26 mouse cellular contexts compared by ENCODE assay signal in the genomic region with DNA sequence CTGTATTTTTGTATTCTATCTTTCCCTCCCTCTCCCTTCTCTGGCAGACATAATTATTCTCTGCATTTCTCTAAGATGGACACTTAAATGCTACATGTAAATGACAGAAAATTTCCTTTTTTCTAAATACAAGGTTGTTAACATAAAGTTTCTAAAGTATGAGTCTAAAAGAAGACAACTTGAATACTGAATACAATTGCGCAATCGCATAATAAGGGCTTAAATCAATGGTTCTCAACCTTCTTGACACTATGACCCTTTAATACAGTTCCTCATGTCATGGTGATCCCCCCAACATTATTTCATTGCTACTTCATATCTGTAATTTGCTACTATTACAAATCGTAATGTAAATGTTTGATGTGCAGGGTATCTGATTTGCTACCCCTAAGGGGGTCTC. TPM values are rescaled to one million over a fixed set of nuclear protein-coding genes. Genes with fewer than 3 reads are reported as not detected.
"Had no signal": no experiment of that assay in that cellular context is flagged by ENCODE, and none has a peak within 500 bp of the region (broad histone marks: within the 10 kb centered on the region; RNA-seq: fewer than 3 reads in every experiment).

No protein-coding gene starts in this region.

- H3K27me3 ChIP-seq: neural tube, embryonic 12.5 days; neural tube, embryonic 13.5 days; neural tube, embryonic 15.5 days; stomach, embryonic 15.5 days had no signal

- H3K4me2 ChIP-seq: neural tube, embryonic 12.5 days; neural tube, embryonic 13.5 days; neural tube, embryonic 15.5 days; stomach, embryonic 15.5 days had no signal

- H3K36me3 ChIP-seq: neural tube, embryonic 12.5 days; neural tube, embryonic 13.5 days; neural tube, embryonic 15.5 days; stomach, embryonic 15.5 days had no signal

- DNase-seq: retina, postnatal 1 day; right cerebral cortex, adult 18-20 months; right cerebral cortex, postnatal 14 days; right cerebral cortex, postnatal 25 days; right cerebral cortex, postnatal 4 days; spleen, adult 18-20 months; thymus, adult 18-20 months; thymus, adult 2 months; thymus, postnatal 14 days; thymus, postnatal 25 days; thymus, postnatal 36 days; thymus, postnatal 4 days had no signal

- H3K4me3 ChIP-seq: neural tube, embryonic 12.5 days; neural tube, embryonic 13.5 days; neural tube, embryonic 15.5 days; stomach, embryonic 15.5 days had no signal

RNA-seq across cellular contexts. Expression of gene Gm6993, which starts 35.7 kb away (rescaled TPM):
- total RNA-seq: neutrophil, adult 5-6 weeks had no signal
- polyA plus RNA-seq: neural tube, embryonic 12.5 days; neural tube, embryonic 13.5 days; neural tube, embryonic 14.5 days; neural tube, embryonic 15.5 days; small intestine, adult 2 months; spleen, adult 2 months; stomach, embryonic 14.5 days; stomach, embryonic 15.5 days; stomach, embryonic 16.5 days; stomach, postnatal 0 days; testis, adult 2 months; thymus, adult 2 months; thymus, postnatal 0 days; urinary bladder, adult 2 months had no signal
